Mouse (Mus musculus) midbrain, embryonic 14.5 days (tissue): ENCODE results near the gene Pold2. TPM values are rescaled to one million over a fixed set of nuclear protein-coding genes. Genes with fewer than 3 reads are reported as not detected.
A peak's percentile ranks its signal among the peaks of the same experiment; 100 is the strongest.

Experiments
- ATAC-seq: fragments of 200-750 bp; cut with Nextera tagmentation; 2 replicates; pipeline ENCODE4 v1.8.0; 2017; ENCODE audit warnings: moderate number of reproducible peaks, moderate library complexity; ENCODE audit not compliant: low FRiP score, low TSS enrichment
- DNase-seq: peaks from one replicate; pipeline ENCODE4 v3.0.0-alpha.2; 2015
- H3K27ac ChIP-seq: fragments of 300-500 bp; sonication (generic); replicated peaks from 2 replicates; pipeline ENCODE4 v1.5.1; 2014; ENCODE audit warnings: mild to moderate bottlenecking, low read depth, low read length, moderate library complexity
- H3K27me3 ChIP-seq: fragments of 300-500 bp; sonication (generic); 2 replicates; pipeline ENCODE4 v1.6.1; 2014; ENCODE audit warnings: low read length, control low read depth, mixed read lengths; ENCODE audit not compliant: control insufficient read depth, insufficient read depth
- H3K36me3 ChIP-seq: fragments of 300-500 bp; sonication (generic); 2 replicates; pipeline ENCODE4 v1.6.1; 2014; ENCODE audit warnings: low read length, control low read depth; ENCODE audit not compliant: control insufficient read depth, insufficient read depth
- H3K4me1 ChIP-seq: fragments of 300-500 bp; sonication (generic); 2 replicates; pipeline ENCODE4 v1.6.1; 2014; ENCODE audit warnings: mild to moderate bottlenecking, antibody characterized with exemption, low read length, control low read depth; ENCODE audit not compliant: control insufficient read depth, insufficient read depth
- H3K4me2 ChIP-seq: fragments of 300-500 bp; sonication (generic); 2 replicates; pipeline ENCODE4 v1.6.1; 2014; ENCODE audit warnings: mild to moderate bottlenecking, low read length, moderate library complexity
- H3K4me3 ChIP-seq: fragments of 300-500 bp; sonication (generic); replicated peaks from 2 replicates; pipeline ENCODE4 v1.5.1; 2014; ENCODE audit warnings: low read depth, low read length
- H3K9ac ChIP-seq: fragments of 300-500 bp; sonication (generic); replicated peaks from 2 replicates; pipeline ENCODE4 v1.6.1; 2014; ENCODE audit warnings: mild to moderate bottlenecking, low read length, moderate library complexity
- H3K9me3 ChIP-seq: fragments of 300-500 bp; sonication (generic); 2 replicates; pipeline ENCODE4 v1.6.1; 2016; ENCODE audit warnings: low read length, control low read depth, mixed read lengths; ENCODE audit not compliant: control insufficient read depth
- WGBS: fragments of 180-500 bp; shearing (Covaris S2); extraction: QIAGEN DNeasy Blood & Tissue Kit; methylation state at CpG from one replicate; pipeline ENCODE4 v1.1.7; 2014; 5-methylcytosine and 5-hydroxymethylcytosine counted together
- polyA plus RNA-seq: library from polyadenylated mRNA; unstranded; fragments of >200 nt; fragmentation: Nextera tagmentation; extraction: Ambion mirVana; gene quantifications from 2 replicates; pipeline ENCODE4 v1.2.1, GENCODE M21; 2014

The Pold2 gene
- polyA plus RNA-seq, 1 experiment from 2014 or later: 46.6 TPM

- no peaks in the 10 kb centered on the region for H3K9me3 ChIP-seq
- no peak overlapping the region for H3K27ac ChIP-seq
- H3K27me3 ChIP-seq: no peaks in the 10 kb centered on the region
- H3K4me2 ChIP-seq: no peak overlapping the region
- 95% methylated on average over 9 of the region's 9 CpGs for WGBS
- no peak overlapping the region for H3K9ac ChIP-seq
- DNase-seq: no peak
- peaks cover 6% of the 10 kb centered on the region for H3K4me1 ChIP-seq
- H3K36me3 ChIP-seq: peaks cover 48% of the 10 kb centered on the region
- ATAC-seq: no peak
- no peak overlapping the region for H3K4me3 ChIP-seq
Observed at GRCm38 (mm10) chr11:5873192-5873591, 4.9 kb downstream of the Pold2 start.

GRCm38 (mm10) chr11:5872707-5873106 is 5.4 kb downstream of the Pold2 start:
- Histone ChIP-seq H3K9ac (no peak overlapping the region), H3K27me3 (no peaks in the 10 kb centered on the region), H3K36me3 (peaks cover 48% of the 10 kb centered on the region), H3K27ac (no peak overlapping the region), H3K4me2 (no peak overlapping the region), H3K4me1 (peaks cover 6% of the 10 kb centered on the region), H3K9me3 (no peaks in the 10 kb centered on the region), H3K4me3 (no peak overlapping the region)
- ATAC-seq (no peak), DNase-seq (no peak)
- 94% methylated on average over 11 of the region's 11 CpGs for whole genome bisulfite sequencing

GRCm38 (mm10) chr11:5870069-5870468 is 8.0 kb downstream of the Pold2 start:
- no peak for DNase-seq
- Histone ChIP-seq H3K36me3 (peaks cover 44% of the 10 kb centered on the region), H3K27me3 (no peaks in the 10 kb centered on the region), H3K4me1 (no peaks in the 10 kb centered on the region), H3K9ac (no peak overlapping the region), H3K9me3 (no peaks in the 10 kb centered on the region), H3K27ac (no peak overlapping the region), H3K4me3 (no peak overlapping the region), H3K4me2 (no peak overlapping the region)
- no peak for ATAC-seq
- 89% methylated on average over 16 of the region's 16 CpGs for WGBS

GRCm38 (mm10) chr11:5869331-5869730 is 8.8 kb downstream of the Pold2 start:
- no peak for ATAC-seq
- Histone ChIP-seq H3K9ac (no peak overlapping the region), H3K9me3 (no peaks in the 10 kb centered on the region)

GRCm38 (mm10) chr11:5868324-5868723 is 9.8 kb downstream of the Pold2 start:
- no peaks in the 10 kb centered on the region for H3K4me1 ChIP-seq
- no peak overlapping the region for H3K4me3 ChIP-seq
- 92% methylated on average over 12 of the region's 12 CpGs for WGBS
- ATAC-seq (no peak), DNase-seq (no peak)
- peaks cover 27% of the 10 kb centered on the region for H3K36me3 ChIP-seq
- H3K27me3 ChIP-seq: no peaks in the 10 kb centered on the region
- H3K9ac ChIP-seq: no peak overlapping the region
- H3K9me3 ChIP-seq: no peaks in the 10 kb centered on the region
- H3K27ac ChIP-seq: no peak overlapping the region
- H3K4me2 ChIP-seq: no peak overlapping the region

More at GRCm38 (mm10) chr11:5869331-5869730, 8.8 kb downstream of the Pold2 start:
- peaks cover 37% of the 10 kb centered on the region for H3K36me3 ChIP-seq
- DNase-seq: no peak
- WGBS: 89% methylated on average over 16 of the region's 16 CpGs
- H3K27ac ChIP-seq: no peak overlapping the region
- H3K4me1 ChIP-seq: no peaks in the 10 kb centered on the region
- H3K27me3 ChIP-seq: no peaks in the 10 kb centered on the region
- H3K4me2 ChIP-seq: no peak overlapping the region
- no peak overlapping the region for H3K4me3 ChIP-seq

- H3K9me3 ChIP-seq: no peaks in the 10 kb centered on the region
- H3K27me3 ChIP-seq: peaks cover 10% of the 10 kb centered on the region; the same call in 1 of the 2 replicates
- H3K9ac ChIP-seq: no peak overlapping the region
- peaks cover 15% of the 10 kb centered on the region; the same call in 1 of the 2 replicates for H3K36me3 ChIP-seq
- no peak overlapping the region for H3K27ac ChIP-seq
- H3K4me2 ChIP-seq: no peak overlapping the region
- no peak overlapping the region for H3K4me3 ChIP-seq
- ATAC-seq: no peak
- no peak for DNase-seq
- 88% methylated on average over 2 of the region's 2 CpGs for whole genome bisulfite sequencing
- H3K4me1 ChIP-seq: no peaks in the 10 kb centered on the region; the same call in 1 of the 2 replicates
Observed at GRCm38 (mm10) chr11:5867196-5867595, 10.9 kb downstream of the Pold2 start.

- H3K9ac ChIP-seq: no peak overlapping the region; the same call in 1 of the 2 replicates
- no peak overlapping the region; the same call in 1 of the 2 replicates for H3K4me2 ChIP-seq
- H3K36me3 ChIP-seq: no peaks in the 10 kb centered on the region
- H3K27ac ChIP-seq: no peak overlapping the region
- 29% methylated on average over 15 of the region's 15 CpGs for WGBS
- peaks cover 23% of the 10 kb centered on the region; the same call in 1 of the 2 replicates for H3K27me3 ChIP-seq
- H3K9me3 ChIP-seq: no peaks in the 10 kb centered on the region
- DNase-seq: no peak
- peak overlapping the region; percentile 29; the same call in 1 of the 2 replicates for H3K4me3 ChIP-seq
- peaks cover 4% of the 10 kb centered on the region; the same call in 1 of the 2 replicates for H3K4me1 ChIP-seq
- no peak for ATAC-seq
Observed at GRCm38 (mm10) chr11:5862394-5863105, 15.5 kb downstream of the Pold2 start.

- peaks cover 4% of the 10 kb centered on the region; the same call in 1 of the 2 replicates for H3K4me1 ChIP-seq
Observed at GRCm38 (mm10) chr11:5861678-5862393, 16.3 kb downstream of the Pold2 start, which contains the start of gene Aebp1. Aebp1 (plus strand) TSS chr11:5861947.

More at GRCm38 (mm10) chr11:5861678-5862393, 16.3 kb downstream of the Pold2 start, which contains the start of gene Aebp1:
- Histone ChIP-seq H3K9me3 (no peaks in the 10 kb centered on the region), H3K27ac (no peak within 1 kb of the TSS), H3K4me2 (peak within 1 kb of the TSS; percentile 49), H3K4me3 (peak within 1 kb of the TSS; percentile 29), H3K27me3 (peaks cover 23% of the 10 kb centered on the region; the same call in 1 of the 2 replicates), H3K9ac (no peak within 1 kb of the TSS; the same call in 1 of the 2 replicates), H3K36me3 (no peaks in the 10 kb centered on the region)
- 5% methylated on average over 59 of the region's 59 CpGs for WGBS
- DNase-seq (peak; percentile 33), ATAC-seq (no peak)
